Mouse (Mus musculus) B cell, adult (primary cell): ENCODE measurements around the gene Hsfy2. TPM values are rescaled to one million over a fixed set of nuclear protein-coding genes. Genes with fewer than 3 reads are reported as not detected.

ENCODE experiments used
- total RNA-seq: library from RNA; stranded (reverse); gene quantifications from 4 replicates; pipeline ENCODE4 v1.2.4, GENCODE M21; 2023; ENCODE audit not compliant: inconsistent age

The Hsfy2 gene
- total RNA-seq = not detected in 4 replicates

GRCm38 (mm10) chr1:56637335-56637734 is at the start of gene Hsfy2:
TSS of gene Hsfy2 (minus strand) at chr1:56637435.

